Mouse (Mus musculus) spleen, adult 2 months (tissue): ENCODE results near the gene Tdrd7.

Experiments used
- CTCF ChIP-seq: fragments of 200-500 bp; IDR thresholded peaks from 2 replicates; pipeline ENCODE4 v1.5.1; 2011; ENCODE audit warnings: mild to moderate bottlenecking, inconsistent platforms; ENCODE audit not compliant: insufficient read depth, insufficient read length, insufficient replicate concordance; ENCODE audit errors: extremely low read depth
- POLR2A ChIP-seq: fragments of 200-500 bp; IDR thresholded peaks from 2 replicates; pipeline ENCODE4 v1.6.1; 2011; ENCODE audit warnings: low read depth, low read length, inconsistent platforms

DNA sequence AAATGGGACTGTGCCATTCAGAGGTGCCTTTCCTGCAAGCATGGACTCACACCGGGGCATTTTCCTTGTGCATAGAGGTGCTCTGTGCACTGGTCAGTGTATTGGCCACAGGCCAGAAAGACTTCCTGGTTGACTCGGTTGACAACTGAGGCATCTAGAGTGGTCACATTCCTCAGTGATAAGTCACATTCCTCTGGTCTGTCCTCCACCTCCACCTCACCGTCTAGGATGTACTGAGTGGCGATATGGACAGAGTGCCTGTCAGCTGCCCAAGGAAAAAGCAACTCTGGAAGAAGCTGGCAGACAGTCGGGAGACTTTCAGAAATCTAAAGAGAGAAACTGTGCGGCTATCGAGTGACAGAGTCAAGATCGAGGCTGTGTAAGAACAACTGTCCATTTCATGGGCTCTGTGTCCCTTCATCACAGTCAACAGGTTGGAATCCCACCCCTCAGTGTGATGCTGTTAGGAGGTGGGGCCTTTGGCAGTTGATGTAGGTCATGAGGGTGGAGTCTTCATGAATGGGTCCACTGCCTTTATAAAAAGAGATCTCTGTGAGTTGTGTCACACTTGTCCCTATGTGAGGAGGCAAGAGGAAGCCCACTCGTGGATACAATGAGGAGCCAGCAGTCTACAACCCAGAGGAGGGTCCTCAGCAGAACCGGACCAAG lies at the start of gene Tdrd7:
- no peak for TF ChIP-seq CTCF
- TF ChIP-seq POLR2A: no peak
